Mouse (Mus musculus) retina, postnatal 7 days (tissue): ENCODE measurements at regions not wholly inside any gene's neighbourhood (a gene's known extent, or its start where the extent isn't known, plus 50 kb on each side); places are given as distances from the start of the nearest gene placed in this dataset.

ENCODE experiments used
- DNase-seq: peaks from one replicate; pipeline ENCODE4 v3.0.0-alpha.2; 2012; ENCODE audit warnings: low read depth, low spot score

DNA sequence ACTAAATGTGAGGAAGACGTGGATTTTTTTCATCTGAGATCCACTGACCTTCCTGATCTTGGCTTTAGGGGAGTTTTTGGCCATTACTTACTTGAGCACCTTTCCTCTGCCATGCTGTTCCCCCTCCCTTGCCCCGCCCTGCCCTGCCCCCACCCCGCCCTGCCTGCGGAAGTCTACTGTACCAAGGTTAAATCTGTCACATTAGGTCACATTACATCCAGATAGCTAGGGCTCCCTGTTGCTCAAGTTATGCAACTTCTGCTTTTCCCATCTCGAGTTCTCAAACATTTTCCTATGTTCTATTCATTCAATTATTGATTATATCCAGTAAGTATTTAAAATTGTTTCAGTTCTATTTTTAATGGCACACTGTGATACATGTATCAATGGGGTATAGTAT, 144.7 kb upstream of the Cnot2 start:
- no peak for DNase-seq

DNA sequence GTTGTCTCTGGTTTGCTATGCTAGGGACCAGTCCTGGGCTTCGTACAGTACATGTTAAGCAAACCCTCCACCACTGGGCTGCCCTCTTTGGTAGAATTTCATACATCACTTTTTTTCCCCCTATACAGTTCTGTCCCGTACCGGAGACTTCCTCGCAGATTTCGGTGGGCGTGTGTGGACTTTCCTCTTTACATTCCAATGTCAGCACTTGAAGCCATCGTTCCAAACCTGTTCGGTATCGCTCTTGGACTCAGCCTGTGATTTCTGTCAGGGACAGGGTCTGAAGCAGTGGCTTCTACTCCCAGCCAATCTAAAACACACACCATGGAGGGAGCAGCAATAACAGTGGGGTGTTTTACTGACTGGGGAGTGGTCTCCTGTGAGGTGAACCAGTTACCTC, 140.7 kb upstream of the Cnot2 start:
- no peak for DNase-seq

DNA sequence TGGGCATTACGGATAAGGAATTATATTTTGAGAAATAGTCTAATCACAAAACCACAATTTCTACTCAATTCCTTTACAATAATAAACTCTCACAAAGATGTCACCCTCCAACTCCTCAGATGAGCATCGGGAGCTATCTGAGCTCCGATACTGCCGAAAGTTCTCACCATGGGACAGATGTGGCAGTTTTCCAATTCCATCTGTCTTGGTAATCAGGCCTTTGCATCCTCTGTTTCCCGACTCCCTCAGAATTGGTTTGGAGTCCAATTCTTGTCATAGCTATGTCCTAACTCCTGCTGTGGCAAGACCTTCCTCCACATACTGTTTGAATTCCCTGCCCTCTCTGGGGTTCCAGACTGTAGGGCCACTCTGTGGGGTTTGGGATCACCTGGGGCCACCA, 138.3 kb upstream of the Cnot2 start:
- no peak for DNase-seq

DNA sequence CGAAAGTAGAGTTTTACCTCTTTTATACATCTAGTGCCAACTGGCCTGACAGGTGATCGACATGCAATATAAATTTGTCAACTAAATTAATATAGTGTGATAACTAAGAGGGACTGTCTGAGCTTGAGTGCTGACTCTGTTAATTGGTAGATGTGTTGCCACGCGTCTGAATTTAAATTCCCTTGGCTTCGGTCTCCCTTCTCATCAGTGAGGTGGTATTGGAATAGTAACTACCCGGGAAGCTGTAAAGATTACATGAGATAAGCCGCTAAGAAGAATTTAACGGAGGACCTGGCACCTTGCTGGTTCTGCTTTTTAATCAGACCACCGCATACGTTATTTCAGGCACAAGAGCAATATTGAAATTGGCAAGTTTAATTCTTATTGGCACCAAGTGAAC, 136.7 kb upstream of the Cnot2 start:
- DNase-seq: no peak

DNA sequence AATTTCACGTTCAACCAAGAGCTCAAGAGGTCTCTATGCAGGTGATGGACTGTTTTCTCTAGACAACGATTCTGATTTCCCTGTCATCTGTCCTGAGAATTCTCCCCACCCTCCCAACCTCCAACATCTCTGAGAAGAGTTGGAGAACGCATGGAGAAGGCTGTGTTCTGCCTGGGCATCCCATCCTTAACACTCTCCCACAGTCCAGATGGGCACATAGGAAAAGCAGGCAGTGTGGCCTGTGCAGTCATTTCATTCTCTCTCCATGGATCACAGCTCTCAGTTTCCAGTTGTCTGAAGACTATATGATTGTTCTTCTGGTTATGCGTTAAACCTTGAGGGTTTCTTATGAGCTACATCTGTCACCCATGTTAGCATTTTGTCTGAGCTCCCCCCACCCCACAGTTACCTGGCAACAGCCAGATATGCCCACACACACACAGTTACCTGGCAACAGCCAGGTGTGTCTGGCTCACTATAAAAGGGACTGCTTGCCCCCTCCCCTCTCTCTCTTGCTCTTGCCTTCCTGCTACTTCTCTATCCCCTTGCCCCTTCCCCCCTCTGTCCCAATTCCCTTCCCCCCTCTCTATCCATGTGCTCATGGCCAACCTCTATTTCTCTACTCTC, 135.8 kb upstream of the Cnot2 start:
- DNase-seq: no peak

DNA sequence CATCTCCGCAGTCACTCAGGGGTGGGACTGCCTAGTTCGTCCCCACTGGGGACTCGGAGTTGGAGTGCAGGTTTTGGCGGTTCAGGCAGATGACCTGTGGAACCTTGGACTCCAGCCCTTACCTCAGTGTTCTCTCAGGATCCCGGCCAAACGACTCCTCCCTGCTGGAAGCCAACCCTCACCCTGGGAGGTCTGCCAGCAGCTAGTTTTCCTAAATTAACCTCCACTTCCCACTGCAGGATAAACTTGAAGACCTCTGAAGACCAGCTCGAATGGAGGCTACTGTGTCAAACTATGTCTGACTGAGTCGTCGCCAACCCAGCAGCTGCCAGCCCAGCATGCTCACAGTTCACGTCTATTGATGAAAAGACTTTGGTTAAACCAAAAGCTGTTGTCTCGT, 132.1 kb upstream of the Cnot2 start:
- DNase-seq: no peak

DNA sequence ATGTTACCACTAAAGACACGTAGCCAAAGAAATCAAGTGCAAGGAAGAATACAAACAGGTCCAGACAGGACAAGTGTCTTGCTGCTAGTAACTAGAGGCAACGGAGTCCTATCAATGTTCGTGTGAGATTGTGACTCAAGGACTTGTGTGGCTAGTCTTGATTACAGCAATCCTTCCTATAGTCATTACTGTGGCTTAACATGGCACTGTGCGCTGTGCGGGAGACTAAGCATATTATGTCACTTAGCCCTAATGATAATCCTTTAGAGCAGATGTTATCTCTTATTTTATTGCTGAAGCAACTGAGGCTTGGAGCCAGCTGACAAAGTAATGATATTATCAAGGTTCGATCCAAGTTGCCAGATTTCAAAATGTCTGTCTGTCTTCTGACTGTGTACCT, 125.7 kb upstream of the Cnot2 start:
- peak; percentile 14 for DNase-seq

DNA sequence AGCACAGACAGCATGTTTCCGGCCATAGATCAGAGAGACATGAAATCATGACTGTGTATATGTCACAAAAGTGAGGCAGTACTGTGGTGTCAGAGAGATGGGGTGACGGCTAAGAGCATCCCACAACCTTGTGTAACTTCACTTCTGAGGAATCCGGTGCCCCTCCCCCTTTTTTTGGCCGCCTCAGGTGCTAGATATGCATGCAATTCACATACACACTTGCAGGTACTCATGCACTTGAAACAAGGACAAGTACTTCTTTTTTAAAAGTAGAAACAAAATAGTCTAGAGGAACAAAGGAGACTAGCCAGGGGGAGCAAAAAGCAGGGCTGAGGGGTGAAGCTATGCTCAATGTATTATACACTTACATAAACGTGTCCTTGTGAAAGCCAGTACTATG, 120.0 kb upstream of the Cnot2 start:
- DNase-seq: no peak

DNA sequence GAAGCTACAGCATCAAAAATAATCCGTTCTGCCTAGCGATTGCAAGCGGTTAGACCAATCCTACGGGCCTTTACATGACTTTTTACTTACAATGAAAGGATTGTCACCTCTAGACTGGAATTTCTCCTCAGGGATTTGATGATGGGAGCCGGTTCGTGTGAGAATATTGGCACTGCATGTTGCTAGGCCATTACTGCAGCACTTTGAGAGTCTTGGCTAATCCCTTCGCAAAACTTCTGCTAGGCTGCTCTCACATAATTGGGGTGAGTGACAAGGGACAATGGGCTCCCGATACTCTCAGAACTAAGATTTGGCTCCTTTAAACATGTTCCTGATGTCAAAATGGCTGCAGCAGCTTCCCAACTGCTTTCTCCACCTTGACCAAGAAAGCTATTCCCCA, 118.4 kb upstream of the Cnot2 start:
- DNase-seq: no peak

DNA sequence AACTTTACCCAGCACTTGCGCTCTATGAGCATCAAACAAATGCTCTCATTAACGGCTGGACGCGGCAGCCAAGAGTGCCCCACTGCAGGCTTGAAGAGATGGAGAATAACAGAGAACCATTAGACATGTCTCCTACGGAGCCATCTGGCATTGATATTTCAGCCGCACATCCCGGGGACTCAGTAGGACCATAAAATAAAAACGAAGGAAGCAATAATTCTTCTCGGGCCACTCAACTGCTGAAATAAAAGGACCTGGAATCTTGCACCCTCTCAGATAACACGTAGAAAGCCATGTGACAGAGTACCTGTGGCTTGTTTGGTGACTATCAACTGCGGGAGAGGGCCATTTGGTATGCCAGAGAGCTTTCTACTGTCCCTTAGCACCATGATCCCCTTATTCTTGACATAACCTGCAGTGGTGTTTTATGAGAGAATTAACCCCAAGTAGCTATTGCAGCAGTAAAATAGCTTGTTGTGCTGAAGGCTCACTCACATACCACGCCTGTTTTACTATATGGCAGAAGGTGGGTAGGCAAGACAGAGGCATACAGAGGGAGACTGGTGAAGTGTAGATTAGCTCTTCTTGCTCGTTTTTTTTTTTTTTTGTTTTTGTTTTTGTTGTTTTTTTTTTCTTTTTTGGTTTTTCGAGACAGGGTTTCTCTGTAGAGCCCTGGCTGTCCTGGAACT, 116.5 kb upstream of the Cnot2 start:
- no peak for DNase-seq

DNA sequence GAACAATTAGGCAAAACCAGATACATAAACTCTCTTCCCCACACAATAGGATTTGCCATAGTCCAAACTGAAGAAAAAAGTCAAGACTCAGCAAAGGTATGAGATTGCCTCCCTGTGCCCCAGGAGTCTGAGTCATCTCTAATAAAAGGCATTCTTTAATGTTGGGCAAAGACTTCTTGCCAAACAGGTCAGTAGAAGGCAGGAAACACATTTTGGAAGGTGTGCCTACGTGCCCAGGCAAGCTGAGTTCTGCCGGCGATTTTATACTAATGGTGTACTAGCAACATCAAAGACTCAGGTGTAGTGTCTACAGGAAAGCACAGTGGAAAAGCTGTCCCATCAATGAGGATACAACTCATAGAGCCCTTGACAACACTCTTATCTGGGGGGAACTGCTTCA, 112.5 kb upstream of the Cnot2 start:
- no peak for DNase-seq

DNA sequence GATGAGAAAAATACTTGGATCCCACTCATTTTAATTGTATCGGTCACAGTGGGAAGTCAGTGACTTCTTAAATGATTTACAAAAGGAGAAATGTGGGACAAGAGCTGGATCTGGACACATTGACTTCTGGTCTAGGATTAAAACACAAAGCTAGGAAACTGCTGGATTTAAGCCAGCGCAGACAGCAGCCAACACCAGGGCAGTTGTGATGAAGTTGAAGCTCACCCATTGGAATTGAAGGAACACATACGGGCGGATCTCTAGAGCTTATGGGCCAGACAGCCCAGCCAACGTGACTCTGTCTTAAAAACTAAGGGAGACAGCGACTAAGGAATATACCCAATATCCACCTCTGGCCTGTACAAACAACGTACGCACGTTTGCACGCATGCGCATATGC, 105.4 kb upstream of the Cnot2 start:
- DNase-seq: no peak

DNA sequence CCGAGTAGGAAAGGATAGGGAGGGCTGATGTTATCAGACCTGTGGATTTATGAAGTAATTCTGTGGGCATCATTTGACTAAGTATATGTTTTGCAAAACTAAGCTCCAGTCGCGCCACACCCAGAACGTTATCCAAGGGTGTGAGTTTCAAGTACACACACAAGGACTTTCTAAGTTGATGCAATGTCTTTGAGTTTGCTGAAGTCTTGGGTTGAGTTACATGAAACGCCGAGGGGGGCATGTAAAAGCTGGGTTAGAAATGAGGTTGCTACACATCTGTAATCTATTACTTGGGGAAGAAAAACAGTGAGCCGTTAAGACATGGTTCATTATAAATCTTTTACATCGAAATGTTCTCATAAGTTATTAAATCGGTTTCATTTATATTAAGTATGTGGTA, 102.1 kb upstream of the Cnot2 start:
- no peak for DNase-seq

DNA sequence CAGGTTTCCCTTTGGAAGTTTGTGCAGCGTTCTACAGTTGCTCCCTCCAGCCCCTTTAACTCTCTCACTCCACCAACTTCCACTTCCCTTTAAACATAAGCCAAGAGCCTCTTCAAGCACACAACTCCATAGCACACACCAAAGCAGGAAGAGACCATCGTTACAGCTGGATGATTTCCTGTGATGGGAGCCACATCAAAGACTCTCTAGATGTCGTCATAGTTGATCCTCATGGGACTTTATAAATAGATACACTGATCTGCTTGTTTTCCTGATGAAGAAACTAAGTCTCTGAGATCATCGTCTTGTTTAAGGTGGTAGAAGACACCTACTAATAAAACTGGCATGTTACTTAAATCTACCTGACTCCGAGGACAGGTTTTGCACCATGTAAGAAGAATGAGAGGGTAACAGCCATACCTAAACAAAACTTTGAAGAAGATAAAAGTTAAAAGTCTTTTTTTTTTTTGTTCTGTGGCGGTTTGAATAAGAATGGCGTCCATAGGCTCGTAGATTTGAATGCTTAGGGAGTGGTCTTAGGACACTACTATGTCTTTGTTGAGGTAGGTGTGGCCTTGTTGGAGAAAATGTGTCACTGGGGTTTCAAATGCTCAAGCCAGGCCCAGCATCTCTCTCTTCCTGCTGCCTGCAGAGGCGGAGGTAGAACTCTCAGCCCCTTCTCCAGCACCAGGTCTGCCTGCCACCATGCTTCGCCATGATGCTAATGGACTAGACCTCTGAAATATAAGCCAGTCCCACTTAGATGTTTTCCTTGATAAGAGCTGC, 97.8 kb upstream of the Cnot2 start:
- DNase-seq: no peak

DNA sequence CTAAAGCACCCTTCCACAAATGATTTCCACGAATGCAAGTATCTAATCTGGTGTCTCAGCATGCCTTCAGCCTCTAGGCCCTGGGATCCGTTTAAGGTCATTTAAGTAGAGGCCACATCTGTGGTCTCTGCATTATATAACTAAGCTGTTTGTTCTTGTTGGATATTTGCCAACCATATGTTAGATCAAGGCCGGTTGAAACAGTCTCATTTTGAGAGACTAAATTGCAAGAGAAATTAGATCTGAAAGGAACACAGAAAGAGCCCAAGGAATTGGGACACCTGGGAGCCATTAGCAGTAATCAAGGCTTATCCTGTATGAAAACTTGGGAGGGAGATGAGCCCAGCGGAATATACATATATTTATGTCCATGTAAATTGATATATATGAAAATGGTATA, 96.6 kb upstream of the Cnot2 start:
- DNase-seq: no peak

DNA sequence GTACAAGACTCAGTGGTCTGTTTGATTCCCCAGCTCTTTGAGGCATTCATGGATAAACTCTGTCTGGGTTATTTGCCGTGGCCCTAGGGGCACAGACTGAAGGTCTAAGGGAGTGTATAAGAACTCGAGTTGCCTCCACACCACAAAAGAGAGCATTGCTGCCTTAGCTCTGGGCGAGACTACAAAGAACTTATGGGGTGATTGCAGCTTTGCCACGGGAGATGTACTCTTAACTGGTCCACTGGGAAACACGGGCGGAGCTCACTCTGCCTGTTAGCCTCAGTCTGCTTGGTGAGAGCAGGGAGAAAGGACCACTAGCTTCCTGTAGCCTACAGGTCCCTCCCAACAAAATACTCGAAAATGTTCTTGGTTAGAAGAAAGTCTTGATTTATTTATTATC, 93.9 kb upstream of the Cnot2 start:
- DNase-seq: no peak

DNA sequence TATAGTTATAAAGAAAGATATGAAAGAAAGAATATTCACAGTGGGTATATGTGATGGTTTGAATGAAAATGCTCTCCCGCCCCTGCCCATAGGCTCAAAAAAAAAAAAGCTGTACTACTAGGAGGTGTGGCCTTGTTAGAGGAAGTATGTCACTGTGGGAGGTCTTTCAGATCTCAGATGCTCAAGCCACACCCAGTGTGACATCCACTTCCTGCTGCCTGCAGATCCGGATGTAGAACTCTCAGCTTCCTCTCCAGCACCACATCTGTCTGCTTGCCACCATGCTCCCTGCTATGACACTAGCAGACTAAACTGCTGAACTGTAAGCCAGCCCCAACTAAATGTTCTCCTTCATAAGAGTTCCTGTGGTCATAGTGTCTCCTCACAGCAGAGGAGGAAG, 93.0 kb upstream of the Cnot2 start:
- no peak for DNase-seq

DNA sequence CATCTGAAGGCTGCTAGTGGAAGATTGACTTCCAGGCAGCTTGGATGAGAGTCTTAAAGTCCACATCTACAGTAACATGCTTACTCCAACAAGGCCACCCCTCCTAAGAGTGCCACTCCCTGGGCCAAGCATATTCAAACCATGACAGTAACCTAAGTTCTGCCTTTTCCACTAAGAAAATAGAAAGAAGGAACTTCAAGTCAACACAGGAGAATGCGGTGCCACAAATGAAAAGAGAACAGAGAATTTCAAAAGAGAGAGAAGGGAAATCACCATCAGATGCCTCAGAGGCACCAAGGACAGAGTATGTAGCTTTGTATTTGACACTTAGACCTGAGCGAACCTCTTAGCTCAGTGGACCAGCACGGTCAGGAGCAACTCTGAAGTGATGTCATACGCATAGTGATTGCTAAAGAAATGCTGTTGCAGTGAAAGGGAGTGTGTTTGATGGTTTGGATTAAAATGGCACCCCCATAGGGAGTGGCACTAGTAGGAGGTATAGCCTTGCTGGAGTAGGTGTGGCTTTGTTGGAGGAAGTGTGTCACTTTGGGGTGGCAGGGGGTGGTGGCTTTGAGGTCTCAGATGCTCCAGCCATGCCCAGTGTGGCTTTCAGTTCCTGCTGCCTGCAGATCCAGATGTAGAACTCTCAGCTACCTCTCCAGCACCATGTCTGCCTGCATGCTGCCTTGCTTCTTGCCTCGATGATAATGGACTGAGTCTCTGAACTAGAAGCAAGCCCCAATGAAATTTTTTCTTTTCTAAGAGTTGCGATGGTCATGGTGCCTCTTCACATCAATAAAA, 77.1 kb upstream of the Cnot2 start:
- no peak for DNase-seq

DNA sequence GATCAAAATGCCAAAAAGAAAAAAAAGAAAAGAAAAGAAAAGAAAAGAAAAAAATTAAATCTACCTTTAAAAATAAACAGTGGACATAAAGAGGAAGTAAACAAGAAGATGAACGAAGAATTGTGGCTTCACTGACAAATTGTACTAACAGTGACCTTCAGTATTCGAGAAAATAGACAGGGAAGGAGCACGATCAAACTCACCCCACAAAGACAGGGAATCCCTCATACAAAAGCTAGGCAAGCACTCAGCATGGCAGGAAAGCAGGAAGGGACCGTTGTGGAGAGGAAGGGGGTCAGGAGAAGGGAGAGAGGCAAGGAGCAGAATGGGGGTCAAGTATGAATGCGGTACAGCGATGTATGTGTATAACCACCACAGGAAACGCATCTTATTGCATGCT, 74.6 kb upstream of the Cnot2 start:
- DNase-seq: no peak

DNA sequence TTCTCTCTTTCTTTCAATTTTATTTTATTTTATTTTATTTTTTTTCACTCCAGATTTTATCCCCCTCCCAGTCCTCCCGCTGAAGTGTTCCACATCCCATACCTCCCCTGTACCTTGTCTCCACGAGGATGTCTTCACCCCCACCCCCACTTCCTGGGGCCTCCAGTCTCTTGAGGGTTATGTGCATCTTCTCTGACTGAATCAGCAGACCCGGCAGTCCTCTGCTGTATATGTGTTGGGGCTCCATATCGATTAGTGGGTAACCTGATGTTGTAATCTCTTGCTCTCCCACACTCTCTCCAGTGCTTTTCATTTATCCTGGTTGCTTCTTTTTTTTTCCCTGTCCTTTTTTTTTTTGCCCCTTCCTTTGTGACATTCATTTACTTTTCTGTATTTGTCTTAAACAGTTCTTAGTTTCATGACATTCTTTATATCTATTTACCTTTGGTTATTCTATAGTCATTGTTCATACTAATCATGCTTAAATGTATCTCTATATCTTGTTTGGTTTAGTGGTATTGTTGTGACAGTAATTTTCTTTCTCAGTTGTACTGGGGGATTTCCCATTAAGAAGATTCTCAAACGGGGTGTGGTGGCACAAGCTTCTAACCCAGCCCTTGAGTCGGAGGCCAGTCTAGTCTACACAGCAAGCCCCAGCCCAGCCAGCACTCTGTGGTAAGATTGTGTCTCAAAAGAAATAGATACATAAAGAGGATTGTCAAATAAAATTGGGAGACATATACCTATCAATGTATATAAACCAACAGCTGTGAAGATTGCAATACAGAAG, 73.9 kb upstream of the Cnot2 start:
- DNase-seq: no peak

DNA sequence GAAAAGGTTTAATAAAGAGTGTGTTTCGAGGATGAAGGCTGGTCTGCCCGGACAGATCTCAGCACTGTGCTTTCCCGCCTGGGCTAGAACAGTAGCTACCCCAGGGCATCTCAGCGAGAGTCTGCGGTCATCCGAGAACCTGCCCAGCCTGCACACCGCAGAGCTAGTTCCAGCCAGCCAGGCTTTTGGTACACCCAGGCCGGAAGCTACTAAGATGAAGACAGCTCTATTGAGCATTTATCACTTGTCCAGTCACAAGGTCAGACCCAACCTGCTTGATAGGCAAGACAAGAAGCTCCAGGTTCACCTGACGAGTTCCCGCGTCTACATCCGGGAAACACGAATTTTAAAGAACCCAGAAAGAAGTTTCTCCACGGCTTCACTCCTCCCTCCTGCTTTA, 72.8 kb upstream of the Cnot2 start:
- no peak for DNase-seq
